Mouse (Mus musculus): Measurements from ENCODE around the gene Txndc16. TPM values are rescaled to one million over a fixed set of nuclear protein-coding genes. Genes with fewer than 3 reads are reported as not detected.

Gene Txndc16
- polyA plus RNA-seq, 1 experiment: 6.0 TPM

DNA sequence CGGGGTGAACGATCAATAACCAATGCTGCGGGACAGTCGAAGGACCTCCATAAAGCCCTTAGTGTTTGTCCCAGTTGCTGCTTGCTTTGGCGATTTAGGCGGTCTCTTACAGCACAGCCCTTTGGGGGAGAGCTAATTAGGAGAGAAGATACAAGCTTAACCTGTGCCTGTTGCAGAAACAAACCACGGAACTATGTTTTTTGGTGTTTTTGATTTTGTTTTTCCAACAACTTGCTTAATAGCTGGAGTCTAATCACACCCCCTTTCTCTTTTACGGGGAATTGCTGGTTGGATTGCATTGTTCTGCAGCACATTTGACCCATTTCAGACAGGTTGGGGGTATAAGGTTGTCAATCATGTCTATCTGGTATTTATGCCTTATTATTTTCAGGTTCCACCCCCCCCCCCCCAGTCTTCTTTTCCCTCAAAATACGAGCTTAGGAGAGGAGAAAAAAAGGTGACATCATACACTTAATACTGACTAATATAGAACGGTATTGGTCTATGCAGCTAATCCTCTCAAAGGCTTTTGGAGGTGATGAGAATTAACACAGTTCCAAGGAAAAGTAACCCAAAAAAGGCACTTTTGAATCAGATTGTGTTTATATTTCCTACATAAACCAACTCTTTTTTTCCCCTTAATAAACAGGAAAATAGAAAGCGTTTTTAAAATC is 966 bp upstream of the Txndc16 start:
- Histone ChIP-seq H3K27me3 (ENCODE audit: control insufficient read depth, insufficient read depth, low read length, poor library complexity, severe bottlenecking) (no peaks in the 10 kb centered on the region), H3K27ac (ENCODE audit: insufficient read depth, low read length) (no peak overlapping the region), H3K4me1 (ENCODE audit: control insufficient read depth, insufficient read depth, low read length) (no peaks in the 10 kb centered on the region), H3K9me3 (replicated peaks; ENCODE audit: control insufficient read depth, insufficient read depth, low read length, poor library complexity, severe bottlenecking) (no peaks in the 10 kb centered on the region), H3K4me3 (ENCODE audit: low read depth, low read length) (peak overlapping the region; percentile 80), H3K36me3 (ENCODE audit: control insufficient read depth, insufficient read depth, low read length, poor library complexity, severe bottlenecking) (no peaks in the 10 kb centered on the region), H3K9ac (ENCODE audit: low read depth, poor library complexity, severe bottlenecking) (peak overlapping the region; percentile 75; the same call in 1 of the 2 replicates)
- TF ChIP-seq CTCF (IDR thresholded peaks at IDR 0.05; ENCODE audit: low read depth, low read length) (no peak), EP300 (IDR thresholded peaks at IDR 0.05; ENCODE audit: insufficient read depth, low read depth, low read length) (no peak)

DNA sequence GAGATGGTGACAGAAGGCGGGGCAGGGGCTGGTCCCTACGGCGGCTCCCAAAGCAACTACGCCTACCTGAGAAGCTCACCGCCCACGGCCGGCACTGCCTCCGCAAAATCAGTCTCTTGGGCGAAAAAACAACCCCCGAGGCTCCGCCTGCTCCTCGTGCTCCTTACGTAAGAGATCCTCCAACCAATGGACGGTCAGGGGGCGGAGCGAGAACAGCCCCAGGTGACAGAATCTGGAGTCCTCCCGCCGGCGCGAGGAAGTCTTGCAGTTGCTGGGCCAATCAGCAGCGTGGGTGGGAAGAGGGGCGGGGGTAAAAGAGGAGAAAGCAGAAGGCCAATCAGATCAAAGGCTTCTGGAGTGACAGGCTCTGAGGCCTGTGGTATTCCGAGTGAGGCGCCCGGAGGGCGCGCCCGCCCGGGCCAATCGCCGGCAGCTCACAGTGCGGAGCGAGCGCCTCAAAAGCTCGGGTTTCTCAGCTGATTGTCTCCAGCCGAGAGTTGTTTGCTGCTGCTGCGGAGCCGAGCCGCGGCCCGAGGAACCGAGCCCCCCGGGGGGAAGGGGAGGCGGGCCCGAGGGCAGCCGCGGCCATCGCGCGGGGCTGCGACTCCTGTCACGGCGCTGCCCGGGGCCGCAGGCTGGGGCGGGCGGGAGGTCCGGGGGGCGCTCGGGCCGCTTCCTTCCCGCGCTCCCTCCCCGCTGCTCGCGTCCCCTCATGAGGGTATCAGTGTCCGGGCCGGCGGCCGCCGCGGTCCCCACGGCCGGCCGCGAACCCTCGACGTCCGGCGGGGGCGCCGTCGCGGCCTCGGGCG is 643 bp downstream of the Txndc16 start, which contains the start of gene Gpr137c:
Gene Gpr137c (plus strand): TSS at position 437 of the 809 bp plus-strand sequence.
- Histone ChIP-seq H3K36me3 (ENCODE audit: control insufficient read depth, insufficient read depth, low read length, poor library complexity, severe bottlenecking) (no peaks in the 10 kb centered on the region), H3K27me3 (ENCODE audit: control insufficient read depth, insufficient read depth, low read length, poor library complexity, severe bottlenecking) (no peaks in the 10 kb centered on the region), H3K9ac (ENCODE audit: low read depth, poor library complexity, severe bottlenecking) (peak within 1 kb of the TSS; percentile 75), H3K27ac (ENCODE audit: insufficient read depth, low read length) (no peak within 1 kb of the TSS), H3K4me1 (ENCODE audit: control insufficient read depth, insufficient read depth, low read length) (no peaks in the 10 kb centered on the region), H3K4me3 (ENCODE audit: low read depth, low read length) (peak within 1 kb of the TSS; percentile 80), H3K9me3 (replicated peaks; ENCODE audit: control insufficient read depth, insufficient read depth, low read length, poor library complexity, severe bottlenecking) (no peaks in the 10 kb centered on the region)
- TF ChIP-seq EP300 (IDR thresholded peaks at IDR 0.05; ENCODE audit: insufficient read depth, low read depth, low read length) (no peak), POLR2A (IDR thresholded peaks at IDR 0.05; ENCODE audit: insufficient read depth, low read length) (no peak), CTCF (IDR thresholded peaks at IDR 0.05; ENCODE audit: low read depth, low read length) (no peak)

DNA sequence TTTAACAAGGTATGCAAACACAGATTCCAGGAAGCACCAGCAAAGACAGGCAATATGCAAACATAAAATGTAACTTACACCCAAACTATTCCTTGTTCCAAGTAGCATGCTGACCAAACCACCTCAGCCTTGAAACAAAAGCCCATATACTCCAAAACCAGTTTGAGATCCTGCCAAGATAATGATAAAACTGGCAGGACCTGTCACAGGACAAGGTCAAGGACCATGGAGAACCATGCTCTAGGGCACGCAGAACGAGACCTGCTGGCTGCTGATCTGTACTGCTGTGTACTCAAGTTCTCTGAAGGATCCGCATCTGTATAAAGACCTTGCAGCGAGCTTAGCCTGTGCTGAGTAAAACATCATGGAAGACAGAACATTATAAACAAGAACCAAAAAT is 2.4 kb downstream of the Txndc16 start:
- Histone ChIP-seq H3K27ac (ENCODE audit: insufficient read depth, low read length) (no peak overlapping the region), H3K9me3 (replicated peaks; ENCODE audit: control insufficient read depth, insufficient read depth, low read length, poor library complexity, severe bottlenecking) (no peaks in the 10 kb centered on the region), H3K4me1 (ENCODE audit: control insufficient read depth, insufficient read depth, low read length) (no peaks in the 10 kb centered on the region), H3K4me3 (ENCODE audit: low read depth, low read length) (no peak overlapping the region), H3K36me3 (ENCODE audit: control insufficient read depth, insufficient read depth, low read length, poor library complexity, severe bottlenecking) (no peaks in the 10 kb centered on the region), H3K9ac (ENCODE audit: low read depth, poor library complexity, severe bottlenecking) (no peak overlapping the region), H3K27me3 (ENCODE audit: control insufficient read depth, insufficient read depth, low read length, poor library complexity, severe bottlenecking) (no peaks in the 10 kb centered on the region)
- TF ChIP-seq CTCF (IDR thresholded peaks at IDR 0.05; ENCODE audit: low read depth, low read length) (no peak), POLR2A (IDR thresholded peaks at IDR 0.05; ENCODE audit: insufficient read depth, low read length) (no peak), EP300 (IDR thresholded peaks at IDR 0.05; ENCODE audit: insufficient read depth, low read depth, low read length) (no peak)

DNA sequence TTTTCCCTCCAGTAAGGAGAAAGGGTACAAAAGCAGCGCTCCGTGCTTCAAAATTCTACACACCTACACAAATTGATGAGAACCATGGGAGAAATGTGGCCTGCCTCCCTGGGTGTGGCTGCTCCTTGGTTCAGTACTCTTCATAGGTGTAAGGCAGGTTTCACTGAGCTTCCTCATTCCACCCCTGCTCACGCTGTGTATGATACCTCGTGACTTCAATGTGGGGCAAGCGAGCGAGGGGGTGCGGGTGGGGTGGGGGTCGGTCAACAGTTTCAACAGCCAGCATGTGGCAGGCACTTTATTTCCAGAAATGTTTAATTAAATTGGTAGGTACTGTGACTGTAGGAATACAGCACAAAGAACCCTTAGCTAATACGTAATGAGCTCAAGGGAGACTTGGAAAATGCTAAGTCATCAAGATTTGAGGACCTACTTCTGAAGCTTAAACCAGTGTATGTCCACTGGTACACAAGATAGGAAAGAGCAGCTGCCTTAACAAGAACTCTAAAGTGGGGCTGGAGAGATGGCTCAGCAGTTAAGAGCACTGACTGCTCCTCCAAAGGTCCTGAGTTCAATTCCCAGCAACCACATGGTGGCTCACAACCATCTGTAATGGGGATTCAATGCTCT is 3.3 kb downstream of the Txndc16 start:
- Histone ChIP-seq H3K36me3 (ENCODE audit: control insufficient read depth, insufficient read depth, low read length, poor library complexity, severe bottlenecking) (no peaks in the 10 kb centered on the region), H3K9ac (ENCODE audit: low read depth, poor library complexity, severe bottlenecking) (no peak overlapping the region), H3K4me1 (ENCODE audit: control insufficient read depth, insufficient read depth, low read length) (no peaks in the 10 kb centered on the region), H3K27ac (ENCODE audit: insufficient read depth, low read length) (no peak overlapping the region), H3K27me3 (ENCODE audit: control insufficient read depth, insufficient read depth, low read length, poor library complexity, severe bottlenecking) (no peaks in the 10 kb centered on the region), H3K4me3 (ENCODE audit: low read depth, low read length) (no peak overlapping the region), H3K9me3 (replicated peaks; ENCODE audit: control insufficient read depth, insufficient read depth, low read length, poor library complexity, severe bottlenecking) (no peaks in the 10 kb centered on the region)
- TF ChIP-seq POLR2A (IDR thresholded peaks at IDR 0.05; ENCODE audit: insufficient read depth, low read length): no peak
- no peak for TF ChIP-seq EP300 (IDR thresholded peaks at IDR 0.05; ENCODE audit: insufficient read depth, low read depth, low read length)
- no peak for TF ChIP-seq CTCF (IDR thresholded peaks at IDR 0.05; ENCODE audit: low read depth, low read length)

DNA sequence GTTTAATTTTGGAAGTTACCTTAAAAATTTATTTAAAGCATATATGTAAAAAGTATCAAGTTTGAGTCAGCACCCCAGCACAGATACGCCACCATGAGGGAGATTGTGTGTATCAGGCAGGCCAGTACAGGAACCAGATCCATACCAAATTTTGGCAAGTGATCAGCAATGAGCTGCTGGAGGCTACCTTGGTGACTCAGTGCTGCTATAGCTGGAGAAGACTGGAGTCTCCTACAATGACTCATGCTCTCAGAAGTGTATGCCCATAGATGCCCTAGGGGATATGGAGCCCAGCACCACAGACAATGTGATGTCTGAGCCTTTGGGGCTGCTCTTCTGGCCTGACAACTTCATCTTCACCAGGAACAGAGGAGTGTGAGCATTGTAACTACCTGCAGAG is 8.7 kb downstream of the Txndc16 start:
- no peaks in the 10 kb centered on the region for H3K4me1 ChIP-seq (ENCODE audit: control insufficient read depth, insufficient read depth, low read length)
- no peaks in the 10 kb centered on the region for H3K27me3 ChIP-seq (ENCODE audit: control insufficient read depth, insufficient read depth, low read length, poor library complexity, severe bottlenecking)
- H3K9ac ChIP-seq (ENCODE audit: low read depth, poor library complexity, severe bottlenecking): no peak overlapping the region
- no peak overlapping the region for H3K27ac ChIP-seq (ENCODE audit: insufficient read depth, low read length)
- no peaks in the 10 kb centered on the region for H3K36me3 ChIP-seq (ENCODE audit: control insufficient read depth, insufficient read depth, low read length, poor library complexity, severe bottlenecking)
- no peaks in the 10 kb centered on the region for H3K9me3 ChIP-seq (replicated peaks; ENCODE audit: control insufficient read depth, insufficient read depth, low read length, poor library complexity, severe bottlenecking)
- TF ChIP-seq POLR2A (IDR thresholded peaks at IDR 0.05; ENCODE audit: insufficient read depth, low read length) (no peak), CTCF (IDR thresholded peaks at IDR 0.05; ENCODE audit: low read depth, low read length) (no peak), EP300 (IDR thresholded peaks at IDR 0.05; ENCODE audit: insufficient read depth, low read depth, low read length) (no peak)
- no peak overlapping the region for H3K4me3 ChIP-seq (ENCODE audit: low read depth, low read length)

All from ES-Bruce4 (cell line).